Mouse (Mus musculus) kidney, adult 2 months (tissue): ENCODE data around the gene Wdr59. TPM values are rescaled to one million over a fixed set of nuclear protein-coding genes. Genes with fewer than 3 reads are reported as not detected.

Experiments used
- DNase-seq: peaks from one replicate; pipeline ENCODE4 v3.0.0; 2021
- H3K27ac ChIP-seq: fragments of 200-500 bp; 2 replicates; pipeline ENCODE4 v1.5.1; 2012; ENCODE audit warnings: low read depth, low read length, control low read depth, inconsistent platforms; ENCODE audit not compliant: insufficient read depth
- H3K27me3 ChIP-seq: fragments of 200-500 bp; replicated peaks from 2 replicates; pipeline ENCODE4 v1.6.1; 2012; ENCODE audit warnings: mild to moderate bottlenecking, moderate library complexity, low read length, inconsistent platforms; ENCODE audit not compliant: control insufficient read depth, insufficient read depth
- H3K36me3 ChIP-seq: fragments of 200-500 bp; 2 replicates; pipeline ENCODE4 v1.6.1; 2012; ENCODE audit warnings: mild to moderate bottlenecking, moderate library complexity, low read length, inconsistent platforms; ENCODE audit not compliant: control insufficient read depth, insufficient read depth
- H3K4me1 ChIP-seq: fragments of 200-500 bp; 2 replicates; pipeline ENCODE4 v1.6.1; 2011; ENCODE audit warnings: low read length; ENCODE audit not compliant: control insufficient read depth, insufficient read depth
- H3K4me3 ChIP-seq: fragments of 200-500 bp; 2 replicates; pipeline ENCODE4 v1.5.1; 2011; ENCODE audit warnings: mild to moderate bottlenecking, low read depth, low read length, control low read depth; ENCODE audit not compliant: insufficient read depth
- CTCF ChIP-seq: fragments of 200-500 bp; conservative IDR thresholded peaks from 2 replicates; pipeline ENCODE4 v1.5.1; 2011; ENCODE audit warnings: low read depth, mild to moderate bottlenecking, control low read depth, low read length, moderate library complexity, mixed read lengths; ENCODE audit not compliant: insufficient read depth, insufficient read length
- POLR2A ChIP-seq: fragments of 200-500 bp; IDR thresholded peaks from one replicate; pipeline ENCODE4 v1.6.1; 2011; ENCODE audit warnings: low read depth, low read length, control low read depth
- WGBS: fragments of 180-500 bp; shearing (Covaris S2); methylation state at CpG from one replicate; pipeline ENCODE4 v1.1.7; 2018; 5-methylcytosine and 5-hydroxymethylcytosine counted together
- polyA plus RNA-seq: library from polyadenylated mRNA; depleted of rRNA; stranded (reverse); fragments of >200 nt; gene quantifications from 2 replicates; pipeline ENCODE4 v1.2.3, GENCODE M21; 2012

Wdr59 gene
- polyA plus RNA-seq, 1 experiment = 6.9 TPM

GRCm38 (mm10) chr8:111439189-111439588, 82.7 kb downstream of the Wdr59 start:
- H3K27me3 ChIP-seq = no peaks in the 10 kb centered on the region
- no peak overlapping the region for H3K4me3 ChIP-seq
- H3K4me1 ChIP-seq = peaks cover 15% of the 10 kb centered on the region; the same call in 1 of the 2 replicates
- TF ChIP-seq CTCF = peak; percentile 75
- TF ChIP-seq POLR2A = no peak
- no peaks in the 10 kb centered on the region for H3K36me3 ChIP-seq
- H3K27ac ChIP-seq = no peak overlapping the region
- WGBS = 8% methylated on average over 9 of the region's 9 CpGs
- peak; percentile 86 for DNase-seq

GRCm38 (mm10) chr8:111435071-111435828, 86.6 kb downstream of the Wdr59 start:
- peaks cover 12% of the 10 kb centered on the region; the same call in 1 of the 2 replicates for H3K4me1 ChIP-seq
- H3K27me3 ChIP-seq = no peaks in the 10 kb centered on the region
- H3K4me3 ChIP-seq = no peak overlapping the region
- DNase-seq = peak; percentile 83
- WGBS = 46% methylated on average over 11 of the region's 11 CpGs
- no peak overlapping the region for H3K27ac ChIP-seq
- no peaks in the 10 kb centered on the region for H3K36me3 ChIP-seq
- TF ChIP-seq POLR2A (no peak), CTCF (no peak)

DNA sequence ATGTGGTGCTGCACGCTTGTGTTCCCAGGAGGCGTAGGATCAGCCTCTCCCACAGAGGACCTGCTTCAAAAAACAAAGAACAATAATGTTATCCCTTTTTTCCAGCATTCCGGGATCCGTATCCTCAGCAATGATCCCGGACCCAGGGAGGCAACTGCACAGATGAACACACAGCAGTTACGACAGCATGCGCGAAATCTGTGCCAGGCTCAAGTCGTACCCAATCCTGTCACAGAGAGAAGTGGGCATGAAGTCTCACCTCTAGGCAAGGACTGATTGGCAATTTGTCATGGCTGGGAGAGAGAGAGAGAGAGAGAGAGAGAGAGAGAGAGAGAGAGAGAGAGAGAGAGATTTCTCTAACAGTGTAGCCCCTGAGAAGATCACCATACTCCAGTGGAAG, 97.2 kb downstream of the Wdr59 start:
- Histone ChIP-seq H3K4me1 (no peaks in the 10 kb centered on the region), H3K27me3 (no peaks in the 10 kb centered on the region), H3K4me3 (no peak overlapping the region), H3K27ac (no peak overlapping the region), H3K36me3 (no peaks in the 10 kb centered on the region)
- no peak for TF ChIP-seq POLR2A
- TF ChIP-seq CTCF = no peak
- DNase-seq = no peak
- WGBS = 69% methylated on average over 9 of the region's 9 CpGs

DNA sequence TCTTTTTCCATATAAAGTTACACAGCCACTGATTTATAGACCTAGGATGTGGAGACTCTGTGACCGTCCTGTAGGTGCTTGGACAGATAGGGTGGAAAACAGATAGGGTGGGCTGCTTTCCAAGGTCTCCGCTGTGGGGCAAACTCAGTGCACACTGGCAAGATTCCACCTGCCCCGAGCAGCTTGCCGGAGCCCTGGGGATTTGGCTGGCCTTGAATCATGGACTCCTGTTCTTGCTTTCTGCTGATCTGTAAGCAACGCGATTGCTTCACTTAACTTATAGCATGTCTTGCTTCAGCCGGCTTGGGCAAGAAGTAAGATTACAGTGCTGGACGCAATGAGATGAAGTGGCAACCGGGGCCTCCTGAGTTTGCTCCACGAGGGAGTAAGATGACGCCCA, 97.7 kb downstream of the Wdr59 start:
- Histone ChIP-seq H3K27ac (no peak overlapping the region), H3K36me3 (no peaks in the 10 kb centered on the region), H3K4me1 (no peaks in the 10 kb centered on the region), H3K4me3 (no peak overlapping the region), H3K27me3 (no peaks in the 10 kb centered on the region)
- TF ChIP-seq CTCF (no peak), POLR2A (no peak)
- no peak for DNase-seq
- 49% methylated on average over 11 of the region's 11 CpGs for WGBS

DNA sequence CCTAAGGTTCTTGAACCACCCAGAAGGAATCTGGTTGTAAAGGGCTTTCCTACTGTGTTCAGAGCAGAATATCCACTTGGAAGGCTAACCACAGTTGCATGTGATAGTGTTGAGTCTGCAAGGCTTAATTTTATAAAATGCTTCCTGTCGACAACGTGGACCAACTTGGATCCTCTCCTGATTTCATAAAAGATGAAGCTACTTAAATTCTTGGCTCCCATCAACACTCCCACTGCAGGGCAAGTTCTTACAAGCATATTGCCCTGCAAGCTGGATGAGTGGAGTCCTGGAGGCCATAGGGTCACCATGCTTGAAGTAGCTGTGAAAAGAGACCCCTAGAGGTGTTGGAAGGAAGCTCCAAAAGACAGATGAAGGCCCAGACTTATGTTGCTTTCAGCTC, 99.3 kb downstream of the Wdr59 start:
- no peak for DNase-seq
- no peak overlapping the region for H3K4me3 ChIP-seq
- 76% methylated on average over 2 of the region's 2 CpGs for WGBS
- no peaks in the 10 kb centered on the region for H3K4me1 ChIP-seq
- TF ChIP-seq POLR2A (no peak), CTCF (no peak)
- no peak overlapping the region for H3K27ac ChIP-seq
- no peaks in the 10 kb centered on the region for H3K36me3 ChIP-seq
- no peaks in the 10 kb centered on the region for H3K27me3 ChIP-seq

- H3K4me1 ChIP-seq = no peaks in the 10 kb centered on the region
- H3K36me3 ChIP-seq = no peaks in the 10 kb centered on the region
- no peak overlapping the region for H3K27ac ChIP-seq
- DNase-seq = no peak
- H3K27me3 ChIP-seq = no peaks in the 10 kb centered on the region
- TF ChIP-seq CTCF = no peak
- TF ChIP-seq POLR2A = no peak
- WGBS = 77% methylated on average over 3 of the region's 3 CpGs
- H3K4me3 ChIP-seq = no peak overlapping the region
Observed at GRCm38 (mm10) chr8:111419171-111419570, 102.7 kb downstream of the Wdr59 start.

GRCm38 (mm10) chr8:111418601-111419000, 103.3 kb downstream of the Wdr59 start:
- WGBS = 14% methylated on average over 9 of the region's 9 CpGs
- TF ChIP-seq CTCF (peak; percentile 84), POLR2A (no peak)
- DNase-seq = peak; percentile 41

GRCm38 (mm10) chr8:111417222-111417621, 104.7 kb downstream of the Wdr59 start:
- Histone ChIP-seq H3K27ac (no peak overlapping the region), H3K4me3 (no peak overlapping the region), H3K27me3 (no peaks in the 10 kb centered on the region), H3K4me1 (no peaks in the 10 kb centered on the region), H3K36me3 (no peaks in the 10 kb centered on the region)
- DNase-seq = no peak
- TF ChIP-seq POLR2A (no peak), CTCF (no peak)
- 81% methylated on average over 10 of the region's 10 CpGs for WGBS

More at GRCm38 (mm10) chr8:111418601-111419000, 103.3 kb downstream of the Wdr59 start:
- H3K36me3 ChIP-seq = no peaks in the 10 kb centered on the region
- H3K4me1 ChIP-seq = no peaks in the 10 kb centered on the region
- no peak overlapping the region for H3K27ac ChIP-seq
- H3K4me3 ChIP-seq = no peak overlapping the region
- no peaks in the 10 kb centered on the region for H3K27me3 ChIP-seq
